Mouse (Mus musculus) spleen, adult 18-20 months (tissue): ENCODE measurements around the gene Kdm8.

Experiments
- DNase-seq, 2 experiments: peaks; one replicate each; pipeline ENCODE4 v3.0.0; 2022; ENCODE audit warnings: mixed read lengths in 2 of 2

Gene Kdm8

DNA sequence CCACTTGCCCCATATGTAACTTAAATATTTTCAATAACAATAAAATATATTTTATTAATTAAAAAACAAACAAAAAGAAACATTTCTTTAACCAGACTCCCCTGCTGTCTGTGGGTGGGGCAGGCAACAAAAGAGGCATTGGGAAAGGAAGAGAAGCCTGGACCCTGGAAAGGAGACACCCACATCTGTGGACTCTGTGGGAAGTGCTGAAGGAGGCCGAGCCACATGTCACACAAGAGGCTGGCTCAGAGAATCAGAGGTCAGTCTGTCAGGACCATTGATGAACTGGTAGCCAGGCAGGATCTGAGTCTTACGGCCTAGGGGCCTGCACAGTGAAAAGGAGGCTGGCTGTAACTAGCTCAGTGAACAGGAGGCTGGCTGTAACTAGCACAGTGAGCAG is 17.7 kb downstream of the Kdm8 start:
- no peak for DNase-seq

DNA sequence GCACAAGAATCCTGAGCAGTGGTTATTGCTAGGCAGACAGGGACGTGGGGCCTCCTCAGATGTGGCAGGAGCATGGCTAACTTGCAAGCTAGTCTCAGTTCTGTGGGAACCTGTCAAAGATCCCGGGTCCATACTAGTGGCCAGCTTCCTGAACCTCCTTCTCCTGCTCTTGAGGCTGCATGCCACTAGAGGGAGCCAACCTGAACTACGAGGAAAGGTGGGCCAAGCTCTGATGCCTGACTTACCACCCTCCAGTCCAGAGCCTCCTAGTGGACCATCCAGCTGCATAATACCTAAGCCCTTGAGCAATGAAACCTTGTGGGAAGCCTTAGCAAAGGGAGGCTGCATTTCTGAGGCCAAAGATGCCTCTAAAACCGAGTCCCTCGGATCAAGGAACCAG is 25.5 kb downstream of the Kdm8 start:
- DNase-seq, result peak; percentile 55 to 74

DNA sequence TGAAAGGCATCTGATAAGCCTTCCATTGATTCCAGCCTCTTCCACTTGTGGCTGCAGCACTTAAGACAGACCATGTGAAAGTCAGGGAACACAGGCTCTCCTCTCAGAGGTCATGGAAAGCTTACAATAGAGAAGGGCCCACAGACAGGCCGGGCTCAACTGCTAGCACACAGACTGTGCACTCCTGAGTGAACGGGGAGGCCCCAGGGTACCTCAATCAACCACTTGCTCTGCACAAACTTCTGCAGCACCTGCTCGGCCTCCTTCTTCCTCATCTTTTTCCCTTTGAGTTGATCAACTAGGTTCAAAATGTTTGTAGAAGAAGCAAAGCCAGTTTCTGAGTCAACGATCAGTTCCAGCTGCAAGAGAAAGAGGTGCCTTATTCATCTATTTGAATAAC is 26.4 kb downstream of the Kdm8 start:
- no peak for DNase-seq

DNA sequence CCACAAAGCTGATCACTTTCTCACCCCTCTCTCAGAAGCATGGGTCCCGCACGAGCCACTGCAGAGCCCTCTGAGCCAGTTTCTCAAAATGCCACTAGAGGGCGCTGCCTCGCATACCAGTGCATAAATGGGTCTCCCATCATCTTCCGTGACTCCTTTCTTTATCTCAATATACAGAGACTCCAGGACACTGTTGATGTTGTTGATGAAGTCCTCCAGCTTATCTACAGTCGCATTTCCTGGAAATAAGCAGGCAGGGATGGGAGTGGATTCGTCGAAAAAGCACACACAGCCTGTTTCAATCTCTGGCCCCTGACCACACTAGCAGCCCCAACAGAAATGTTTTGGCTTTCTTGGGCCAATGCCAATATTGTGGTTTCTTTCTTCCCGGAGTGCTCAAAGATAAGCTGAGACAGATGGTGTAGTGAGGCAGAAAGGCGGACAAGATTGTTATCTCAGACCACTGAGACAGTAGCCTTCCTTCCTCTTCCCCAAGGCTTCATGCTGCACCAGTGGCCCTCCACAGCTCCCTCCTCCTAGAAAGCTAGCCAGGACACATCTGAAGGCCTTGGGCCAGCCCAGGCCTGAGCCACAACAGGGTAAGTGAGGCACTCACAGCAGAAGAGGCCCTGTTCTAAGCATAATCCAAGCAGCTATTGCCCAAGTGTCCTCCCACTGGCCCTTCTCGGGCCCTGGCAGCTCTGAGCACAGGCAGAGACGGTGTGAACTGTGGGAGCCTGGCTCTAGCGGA is 27.7 kb downstream of the Kdm8 start:
- peak; percentile 59 to 74 for DNase-seq

DNA sequence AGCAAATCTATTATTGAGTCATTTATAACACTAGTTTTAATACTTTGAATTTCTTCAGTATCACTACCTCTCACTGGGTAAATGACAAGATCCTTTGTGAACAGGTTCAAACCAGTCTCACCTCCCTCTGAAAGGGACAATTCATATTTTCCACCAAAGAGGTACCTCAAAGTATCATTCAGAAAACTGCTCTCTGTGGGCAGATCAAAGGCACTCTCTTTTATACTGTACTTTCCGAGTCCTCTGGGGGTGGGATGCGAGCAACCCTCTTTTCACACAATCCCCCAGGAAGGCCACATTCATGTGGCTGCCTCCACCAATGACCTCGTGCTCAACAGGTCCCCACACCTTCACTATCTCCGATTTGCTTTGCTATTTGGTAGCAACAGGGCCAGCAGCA is 30.1 kb downstream of the Kdm8 start:
- DNase-seq, result no peak

DNA sequence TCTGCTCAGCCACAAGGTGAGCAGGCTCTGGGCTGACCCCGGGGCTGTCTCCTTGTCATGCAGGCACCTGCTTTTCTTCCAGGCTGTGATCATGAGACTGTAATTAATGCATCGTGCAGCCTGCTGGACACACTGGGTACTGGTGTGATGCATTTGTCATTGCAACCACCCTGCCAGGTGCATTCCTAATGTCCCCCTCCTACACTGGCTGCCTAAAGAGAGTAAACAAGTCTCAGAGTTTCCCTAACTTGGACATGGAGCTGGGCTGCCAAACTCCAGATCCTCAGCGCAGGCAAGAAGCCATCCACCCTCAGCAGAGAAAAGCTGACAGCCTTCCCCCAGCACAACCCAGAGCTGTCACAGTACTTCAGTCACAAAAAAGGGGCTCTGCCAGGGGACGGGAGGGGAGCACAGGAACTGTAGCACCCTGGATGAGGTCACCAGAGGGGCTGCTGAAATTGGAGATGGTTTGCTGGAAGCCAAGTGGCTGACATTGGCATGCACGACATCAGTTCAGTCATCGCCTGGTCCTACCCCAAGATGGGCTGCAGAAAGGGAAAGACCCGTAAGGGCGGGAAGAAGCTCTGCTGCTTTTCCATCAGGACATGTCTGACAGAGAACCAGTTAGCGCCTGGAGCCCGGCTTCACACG is 31.2 kb downstream of the Kdm8 start:
- no peak for DNase-seq

DNA sequence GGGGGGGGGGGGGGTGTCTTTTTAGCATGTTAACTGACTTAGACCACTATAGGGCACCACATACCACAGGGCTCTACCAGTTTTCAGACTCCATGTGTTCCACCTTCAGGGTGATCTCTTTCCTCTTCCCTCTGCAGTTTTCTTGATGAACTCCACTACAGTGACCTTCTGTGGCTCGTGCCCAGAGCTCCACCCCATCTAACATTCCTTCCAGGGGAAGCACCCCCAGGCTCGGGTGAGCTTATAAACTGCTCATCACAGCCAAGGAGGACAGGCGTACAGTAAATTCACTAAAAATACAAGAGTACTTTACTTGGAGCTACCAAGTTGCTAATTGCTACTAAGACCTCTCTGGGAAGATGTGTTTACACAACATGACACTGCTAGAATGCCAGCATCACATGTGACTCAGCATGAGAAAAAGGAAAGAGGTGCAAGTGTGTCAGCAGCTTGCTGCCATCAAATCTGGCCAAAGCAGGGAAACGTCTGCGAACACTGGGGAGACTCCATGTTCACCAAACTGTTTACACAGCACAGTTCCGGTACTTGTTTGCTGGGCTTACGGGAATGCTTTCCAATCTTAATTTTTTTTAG is 34.0 kb downstream of the Kdm8 start:
- no peak for DNase-seq

DNA sequence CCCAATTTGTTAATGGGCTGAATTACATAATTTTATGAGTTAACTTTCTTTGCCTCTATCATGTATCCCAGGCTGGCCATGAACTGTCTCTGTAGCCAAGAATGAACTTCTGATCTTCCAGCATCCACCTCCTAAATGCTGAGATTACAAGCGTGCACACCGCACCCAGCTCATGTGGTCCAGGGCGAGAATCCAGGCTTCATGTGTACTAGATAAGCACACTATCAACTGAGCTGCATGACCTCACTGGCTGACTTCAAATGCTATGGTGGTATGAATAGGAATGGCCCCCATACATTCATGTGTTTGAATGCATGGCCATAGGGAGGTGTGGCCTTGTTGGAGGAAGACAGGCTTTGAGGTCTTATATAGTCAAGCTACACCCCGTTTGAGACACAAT is 36.0 kb downstream of the Kdm8 start:
- DNase-seq, result no peak

DNA sequence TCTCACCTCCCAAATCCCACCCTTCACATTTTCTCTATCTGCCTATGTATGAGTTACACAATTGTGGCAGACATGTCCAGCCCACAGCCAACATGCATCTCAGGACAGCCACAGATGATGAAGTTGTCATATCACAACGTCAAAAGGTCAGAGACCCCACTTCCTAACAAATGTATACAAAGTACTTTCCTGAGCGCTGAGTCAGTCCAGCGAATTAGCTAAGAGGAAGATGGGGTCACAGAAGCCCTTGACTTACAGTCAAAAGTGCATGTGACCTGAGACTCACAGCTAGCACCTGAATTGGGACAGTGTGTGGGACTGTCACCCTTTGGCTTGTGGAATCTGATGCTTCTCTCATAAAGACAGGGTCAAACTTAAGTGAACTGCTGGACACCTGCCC is 37.9 kb downstream of the Kdm8 start:
- DNase-seq, result no peak

DNA sequence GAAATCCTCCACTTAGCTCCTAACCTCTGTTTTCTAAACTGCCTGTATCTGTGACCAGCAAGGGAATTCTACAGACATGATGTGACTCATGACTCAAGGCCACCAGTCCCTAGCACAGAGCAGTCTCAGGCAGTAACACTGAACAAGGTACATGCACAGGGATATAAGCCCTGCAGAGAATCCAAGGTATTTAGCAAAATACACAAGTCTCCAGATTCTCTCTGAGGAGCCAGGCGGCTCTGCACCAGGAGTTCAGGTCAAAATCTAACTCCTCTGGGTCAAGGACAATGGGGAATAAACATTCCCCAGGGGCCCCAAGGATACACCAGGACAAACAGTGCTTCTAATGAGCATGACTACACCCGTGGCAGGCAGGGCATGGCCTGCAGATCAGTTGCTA is 38.4 kb downstream of the Kdm8 start:
- DNase-seq, result no peak

DNA sequence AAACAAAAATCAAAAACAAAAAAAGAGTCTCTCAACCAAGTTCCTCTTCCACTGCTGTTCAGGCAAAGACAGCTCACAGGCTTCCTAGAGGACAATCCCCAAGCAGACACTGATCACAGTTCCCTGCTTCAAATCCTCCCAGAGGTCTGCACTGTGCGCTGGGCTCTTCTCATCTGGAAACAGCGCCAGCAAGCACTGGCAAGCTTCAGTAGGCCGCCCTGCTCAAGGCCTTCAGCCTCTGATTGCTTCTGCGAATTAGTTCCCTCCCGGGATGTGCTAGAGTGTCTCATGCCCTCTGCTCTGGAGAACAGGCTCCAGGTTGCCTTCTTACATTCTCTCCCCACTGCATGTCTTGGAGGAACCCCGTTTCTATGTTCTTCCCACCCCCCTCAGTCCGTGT is 40.3 kb downstream of the Kdm8 start:
- DNase-seq, result no peak

DNA sequence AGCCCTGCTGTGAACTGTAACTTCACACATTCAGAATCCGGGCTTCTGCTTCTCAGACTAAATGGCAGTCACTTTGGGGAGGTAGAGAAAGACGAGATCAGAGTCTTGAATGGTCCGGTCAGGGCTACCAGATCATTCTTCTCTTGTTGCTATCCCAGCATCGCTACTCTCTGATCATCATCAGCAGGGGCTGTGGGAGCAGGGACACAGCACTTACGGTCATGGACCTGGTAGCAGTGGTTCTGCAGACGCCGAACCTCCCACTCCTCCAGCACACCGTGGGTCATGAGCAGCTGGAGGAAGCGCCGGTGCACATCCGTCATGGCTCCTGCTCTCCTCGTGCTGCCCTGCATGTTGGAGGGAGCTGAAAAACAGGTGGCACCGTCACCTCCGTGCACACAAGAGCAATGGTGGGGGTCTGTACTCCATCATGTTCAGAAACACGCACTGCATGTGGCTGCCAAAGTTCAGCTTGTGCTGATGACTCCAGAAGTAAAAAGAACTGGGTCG is 41.7 kb downstream of the Kdm8 start:
- DNase-seq, result no peak

DNA sequence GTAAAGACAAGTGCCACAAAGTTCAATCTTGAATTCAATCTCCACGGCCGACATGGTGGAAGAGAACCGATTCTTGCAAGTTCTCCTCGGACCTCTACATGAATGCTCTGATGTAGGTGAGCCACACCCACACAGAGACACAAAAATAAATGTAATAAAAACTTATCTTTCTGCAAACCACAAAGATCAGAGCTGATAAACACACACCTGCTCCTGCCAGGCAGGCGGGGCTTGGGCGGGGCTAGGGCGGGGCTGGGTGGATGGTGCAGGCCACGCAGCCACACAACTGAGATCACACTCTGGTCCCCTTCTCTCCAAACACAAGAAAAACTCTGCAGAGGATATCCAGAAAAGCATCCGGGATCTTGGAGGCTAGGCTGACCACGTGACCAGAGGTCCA is 42.6 kb downstream of the Kdm8 start:
- DNase-seq, result no peak

DNA sequence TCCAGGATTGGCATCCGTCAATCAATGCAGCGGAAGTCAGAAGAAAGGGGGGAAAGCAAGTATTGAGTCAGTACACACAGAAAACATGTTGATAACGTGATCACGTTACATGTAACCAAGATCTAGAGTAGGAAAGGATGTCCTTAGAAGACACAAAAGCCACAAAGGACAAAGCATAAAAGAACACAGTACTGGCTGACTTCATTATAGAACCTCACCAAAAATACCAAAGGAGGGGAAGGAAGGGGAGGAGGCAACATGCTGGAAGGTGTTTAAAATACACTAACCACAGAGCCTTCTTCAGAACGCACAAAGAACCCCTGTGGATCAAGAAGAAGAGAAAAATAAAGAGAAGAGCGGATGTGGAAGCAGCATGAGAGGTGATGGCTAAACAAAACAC is 44.2 kb downstream of the Kdm8 start:
- DNase-seq, result no peak

DNA sequence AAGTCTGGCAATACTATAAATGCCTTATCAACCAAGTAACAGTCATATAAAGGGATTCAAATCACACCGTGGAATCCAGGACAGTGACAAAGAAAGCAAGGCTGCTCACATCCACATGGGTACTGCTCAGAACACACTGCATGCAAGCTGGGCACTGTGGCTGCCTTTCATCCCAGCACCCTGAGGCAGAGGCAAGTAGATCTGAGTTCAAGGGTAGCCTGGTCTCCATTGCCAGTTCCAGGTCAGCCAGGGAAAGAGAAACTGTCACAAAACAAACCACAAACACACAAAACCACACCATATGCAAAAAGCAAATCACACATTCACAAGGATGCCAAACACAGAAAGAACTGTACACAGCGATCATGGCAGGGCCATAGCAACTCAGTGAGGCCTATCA is 45.2 kb downstream of the Kdm8 start:
- DNase-seq, result no peak

DNA sequence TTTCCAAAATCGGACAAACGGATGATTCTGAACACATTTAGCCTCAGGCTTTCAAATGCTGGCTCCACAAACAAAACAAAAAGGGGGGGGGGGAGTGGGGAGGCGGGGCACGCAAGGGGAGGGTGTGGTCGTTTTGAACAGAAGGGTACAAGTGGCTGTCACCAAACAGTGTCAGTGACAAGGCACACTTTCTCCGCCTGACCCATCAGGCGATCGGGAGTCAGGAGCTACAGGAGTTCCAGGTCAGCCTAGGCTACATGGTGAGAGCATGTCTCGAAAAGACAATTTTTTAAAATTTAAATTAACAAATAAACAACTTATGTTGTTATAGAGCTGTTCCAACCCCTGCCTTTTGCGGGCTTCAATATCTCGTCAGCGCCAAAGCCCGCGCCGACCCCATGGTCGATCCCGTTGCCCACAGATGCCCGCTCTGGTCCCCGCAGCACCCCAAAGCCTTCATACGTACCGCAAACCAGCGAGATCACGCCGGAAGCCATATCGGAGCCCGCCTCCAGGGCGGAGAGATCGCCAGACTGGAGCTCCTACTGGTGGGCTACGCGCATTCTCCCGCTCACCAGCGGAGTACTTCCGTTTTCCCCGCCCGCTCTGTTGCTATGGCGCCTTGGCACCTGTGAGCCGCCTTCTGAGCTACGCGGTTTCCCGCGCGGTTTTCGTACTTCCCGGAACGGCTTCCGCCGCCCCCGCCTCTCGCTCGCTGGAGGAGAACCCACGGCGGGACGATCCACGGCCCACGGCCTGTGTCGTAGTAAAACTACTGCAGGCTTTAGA is 46.7 kb downstream of the Kdm8 start, which contains the start of gene Nsmce1:
Gene Nsmce1, minus strand, starts transcription at position 650 of the 789 bp plus-strand sequence.
- peak; percentile 93 to 95 for DNase-seq

DNA sequence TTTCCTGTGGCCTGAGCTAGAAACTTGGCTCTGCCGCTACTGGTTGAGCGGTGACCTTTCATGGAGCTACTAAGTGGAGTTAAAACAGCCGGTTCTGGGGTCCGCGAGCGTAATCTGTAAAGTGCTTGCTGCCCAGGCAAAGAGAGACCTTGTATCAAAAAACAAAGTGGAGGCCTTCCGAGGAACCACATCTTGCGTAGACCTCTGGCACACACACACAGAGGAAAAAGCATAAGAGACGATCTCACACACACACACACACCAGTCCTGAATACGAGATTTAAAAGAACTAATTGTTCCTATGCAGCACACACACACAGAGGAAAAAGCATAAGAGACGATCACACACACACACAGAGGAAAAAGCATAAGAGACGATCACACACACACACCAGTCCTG is 47.3 kb downstream of the Kdm8 start:
- no peak for DNase-seq

DNA sequence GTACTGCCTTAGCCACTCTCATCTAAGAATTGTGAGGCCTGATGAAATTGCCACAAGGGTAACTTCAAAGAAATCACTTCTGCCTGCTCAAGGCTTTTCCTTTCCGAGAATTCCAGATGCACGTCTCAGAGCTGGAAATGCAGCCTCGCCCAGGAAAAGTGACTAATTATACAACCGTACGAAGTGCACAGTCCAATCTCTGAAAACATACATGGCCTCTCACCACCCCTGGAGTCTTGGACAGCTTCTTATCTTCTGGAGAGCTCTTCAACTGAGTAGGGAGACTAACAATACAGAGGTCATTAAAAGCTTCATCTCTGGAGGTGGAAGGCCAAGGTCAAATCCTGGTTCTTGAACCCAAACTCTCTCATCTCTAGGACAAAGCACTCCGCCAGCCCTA is 48.1 kb downstream of the Kdm8 start:
- DNase-seq, result no peak

DNA sequence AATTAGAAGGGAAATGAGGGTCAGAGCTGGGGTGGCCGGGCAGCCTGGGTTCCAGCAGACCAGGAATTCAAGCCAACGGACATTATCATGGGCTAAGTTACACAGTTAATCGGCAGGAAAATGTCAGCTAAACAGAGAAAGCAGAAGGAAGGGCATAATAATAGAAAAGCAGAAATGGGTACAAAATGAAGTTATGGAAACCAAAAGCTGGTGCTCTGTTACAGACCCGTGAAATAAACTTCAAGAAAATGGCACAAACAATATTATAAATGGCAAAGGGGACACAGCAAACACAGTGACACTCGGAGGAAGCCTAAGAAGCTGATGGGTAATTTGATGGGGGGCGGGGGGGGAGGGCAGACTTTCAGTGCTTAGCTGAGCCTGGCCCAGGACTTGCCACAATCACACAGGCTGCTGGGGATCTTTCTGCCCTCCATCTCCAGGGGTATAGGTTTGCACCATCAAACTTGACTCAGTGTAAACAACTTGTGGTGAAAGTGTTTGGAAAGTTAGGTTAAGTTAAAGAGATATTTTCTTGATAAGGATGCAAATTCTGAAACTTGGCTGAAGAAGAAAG is 51.5 kb downstream of the Kdm8 start:
- no peak for DNase-seq

DNA sequence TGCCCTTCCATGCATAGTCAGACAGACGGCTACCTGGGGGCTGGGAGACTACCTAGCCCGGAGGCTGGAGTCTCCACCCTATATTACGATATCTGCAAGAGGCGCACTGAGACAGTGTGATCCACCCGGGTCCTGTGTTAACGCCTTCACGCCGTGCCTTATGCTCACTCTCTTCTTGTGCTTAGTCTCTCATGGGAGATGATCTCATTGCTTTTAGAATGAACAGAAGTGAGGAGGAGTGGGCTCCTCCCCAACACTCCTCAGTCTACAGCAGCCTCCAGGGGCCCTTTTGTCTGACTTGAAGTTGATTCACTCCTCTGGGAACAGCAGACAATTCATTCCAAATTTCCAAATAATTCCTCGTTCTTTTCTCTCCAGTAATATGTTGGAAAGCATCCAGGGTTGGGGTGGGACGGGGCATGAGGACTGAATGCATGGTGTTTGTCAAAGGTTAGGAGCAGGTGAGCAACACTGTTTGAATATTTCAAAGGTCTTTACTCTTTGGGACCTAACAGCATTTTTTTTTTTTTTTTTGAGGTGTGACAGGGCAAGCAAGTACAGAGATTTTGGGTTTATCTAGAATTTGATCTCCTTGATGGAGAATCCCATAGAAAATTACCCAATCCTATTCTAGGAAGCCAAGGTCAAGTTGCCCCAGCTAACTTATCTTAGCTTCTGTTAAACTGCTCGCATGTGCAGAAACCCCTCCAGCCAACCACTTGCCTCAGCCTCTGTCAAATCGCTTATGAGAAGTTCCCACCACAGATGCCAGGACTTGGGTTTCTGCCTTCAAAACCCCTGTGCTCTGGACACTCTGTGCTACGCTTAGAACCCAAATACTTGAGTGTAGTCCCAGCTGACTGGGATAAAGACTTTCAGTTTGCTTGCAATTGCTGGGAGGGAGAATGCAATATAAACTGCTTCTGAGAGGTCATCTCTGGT is 55.7 kb downstream of the Kdm8 start:
- no peak for DNase-seq

DNA sequence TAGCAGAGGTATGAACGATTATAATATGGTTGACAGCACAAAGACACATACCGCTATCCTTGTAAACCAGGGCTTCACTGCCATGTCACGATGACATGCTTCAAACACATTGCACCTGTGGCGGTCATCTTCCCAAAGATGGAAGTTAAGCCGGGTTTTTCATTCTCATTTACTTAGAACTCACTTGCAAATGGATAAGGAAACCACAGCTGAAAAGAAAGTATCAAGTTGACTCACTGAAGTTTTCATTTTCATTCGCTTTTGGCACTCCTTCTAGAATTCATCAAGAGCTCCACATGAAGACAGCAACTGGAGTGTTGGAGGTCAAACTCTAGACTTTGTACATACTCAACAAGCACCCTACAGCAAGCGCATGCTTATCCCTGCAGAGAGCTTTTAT is 56.4 kb downstream of the Kdm8 start:
- no peak for DNase-seq
